Mouse (Mus musculus): Measurements from ENCODE around the gene Ufc1.
"Not testable (repeated sequence)": the region's sequence is repeated elsewhere in the genome, so short reads cannot be mapped to it uniquely, and the experiment has no call there.

Ufc1 gene

DNA sequence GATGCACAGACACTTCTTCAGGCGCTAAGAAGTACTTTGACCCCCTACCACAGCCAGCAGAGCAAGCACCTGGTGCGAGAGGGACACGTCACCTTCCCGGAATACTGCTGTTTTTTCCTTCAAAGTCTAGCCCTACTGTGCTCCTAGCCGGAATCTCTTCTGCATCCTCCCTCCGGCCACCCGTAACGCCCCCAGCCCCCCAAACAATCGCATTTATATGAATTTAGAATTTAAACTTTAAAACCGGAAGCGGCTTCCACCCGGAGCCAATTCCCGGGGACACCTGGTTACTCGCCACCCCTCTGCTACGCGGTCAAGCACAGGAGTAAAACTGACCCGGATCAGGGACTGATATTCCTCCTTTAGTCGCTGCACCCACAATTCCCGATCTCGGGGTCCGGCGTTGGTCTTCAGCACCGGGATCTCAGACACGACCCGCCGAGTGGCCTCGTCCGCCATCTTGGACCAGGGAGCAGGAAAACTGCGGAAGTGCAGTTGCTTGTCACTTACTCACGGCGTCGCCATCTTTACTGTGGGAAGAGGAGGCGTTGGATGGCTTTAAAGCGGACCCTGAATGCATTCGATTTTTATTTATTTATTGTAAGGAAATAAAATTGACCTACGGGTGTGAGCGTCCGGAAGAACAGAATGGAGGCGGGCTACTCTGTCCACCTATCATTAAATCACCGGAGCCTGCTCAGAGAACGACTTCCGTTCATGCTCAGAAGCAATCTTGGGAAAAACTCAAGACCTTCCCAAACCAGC is at the start of gene Ufc1:
TSS of gene Ufc1 (minus strand) at position 727 of the 765 bp plus-strand sequence.
- DNase-seq (ENCODE audit: low read depth, low spot score): peak; percentile 96

DNA sequence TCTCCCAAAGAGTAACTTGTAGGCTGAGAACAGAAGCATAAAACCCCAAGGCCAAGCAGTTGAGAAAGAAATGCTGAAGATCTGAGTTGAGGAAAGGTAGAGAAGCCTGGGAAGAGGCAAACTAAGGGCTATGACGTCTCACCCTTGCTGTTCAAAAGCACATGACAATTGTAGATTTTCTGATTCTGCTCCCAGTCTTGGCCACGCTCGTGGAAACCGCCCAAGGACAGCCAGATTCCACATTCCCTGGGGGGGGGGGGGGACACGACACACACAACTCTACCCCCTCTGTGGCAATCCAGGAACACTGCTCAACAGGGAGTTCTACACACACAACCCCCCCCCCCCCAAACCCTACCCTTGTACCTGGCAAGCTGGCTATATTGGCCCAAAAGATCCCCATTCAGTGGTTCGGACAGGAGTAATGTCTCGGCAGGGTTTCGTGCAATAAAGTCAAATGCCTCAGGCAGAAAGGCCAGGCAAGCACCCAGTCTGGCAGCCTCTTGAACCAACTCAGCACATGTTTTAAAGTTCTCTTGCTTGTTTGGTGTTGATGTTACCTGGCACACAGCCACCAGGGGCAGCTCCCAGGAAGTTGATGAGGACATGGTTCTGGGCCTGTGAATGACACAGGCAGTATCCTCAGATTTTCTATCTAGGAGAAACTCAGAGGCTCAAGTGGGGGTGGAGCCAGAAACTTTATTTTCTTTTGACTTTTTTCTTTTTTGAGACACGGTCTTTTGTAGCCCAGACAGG is 49.3 kb upstream of the Ufc1 start:
- no peak for DNase-seq (ENCODE audit: low read depth, low spot score)

DNA sequence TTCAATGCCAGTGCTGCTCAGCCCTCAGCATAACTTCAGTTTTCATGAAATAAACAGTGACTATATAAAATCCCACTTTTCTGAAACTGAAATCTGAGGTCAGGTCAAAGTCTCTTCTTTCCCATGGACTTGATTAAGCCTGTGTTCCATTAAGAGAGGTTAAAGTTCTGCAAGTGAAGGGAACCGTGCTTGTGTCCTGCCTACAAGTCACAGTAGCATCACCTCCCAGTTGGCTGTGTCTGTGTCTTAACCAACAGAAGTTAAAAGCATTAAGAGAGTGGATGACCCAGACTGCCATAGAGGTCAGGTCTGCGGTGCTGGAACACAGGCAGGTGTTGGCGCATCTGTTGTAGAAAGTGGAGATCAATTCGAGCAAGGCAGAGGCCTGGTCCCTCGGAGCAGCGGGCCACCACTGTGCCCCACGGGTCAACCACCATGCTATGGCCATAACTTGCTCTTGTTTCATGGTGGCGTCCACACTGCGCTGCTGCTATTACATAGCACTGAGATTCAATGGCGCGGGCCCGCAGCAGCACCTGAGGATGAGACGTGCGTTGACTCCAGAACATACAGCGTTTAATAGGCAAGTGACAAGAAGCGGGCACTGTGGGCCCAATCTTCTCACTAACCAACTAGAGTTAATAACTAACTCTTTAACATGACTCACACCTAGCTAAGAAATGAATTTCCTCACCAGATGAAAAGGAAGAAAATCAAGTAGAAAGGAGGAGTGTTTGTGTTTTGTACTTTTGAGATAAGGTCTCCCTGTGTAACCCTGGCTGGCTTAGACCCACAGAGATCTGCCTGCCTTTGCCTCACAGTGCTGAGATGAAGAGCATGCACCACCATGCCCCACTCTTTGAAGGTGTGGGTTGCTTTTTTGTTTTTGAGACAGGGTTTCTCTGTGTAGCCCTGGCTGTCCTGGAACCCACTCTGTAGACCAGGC is 47.7 kb upstream of the Ufc1 start:
- DNase-seq (ENCODE audit: low read depth, low spot score): no peak

DNA sequence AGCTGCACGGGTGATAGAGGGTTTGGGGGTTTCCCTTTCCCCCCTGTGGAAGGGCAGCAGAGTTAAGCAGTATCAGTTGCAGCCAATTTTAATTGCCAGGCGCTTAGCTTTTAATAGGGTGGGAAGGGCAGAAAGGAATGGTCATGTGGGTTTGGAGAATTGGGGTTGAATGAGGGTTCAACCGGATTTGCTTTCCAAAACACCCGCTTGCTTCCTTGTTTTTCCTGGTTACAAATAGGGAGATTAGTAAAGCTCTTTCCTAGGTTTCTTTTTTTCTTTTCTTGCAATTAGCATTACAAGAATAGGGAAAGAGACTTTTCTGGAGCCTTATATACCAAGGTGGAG is 35.4 kb upstream of the Ufc1 start:
- DNase-seq (ENCODE audit: low read depth, low spot score): peak; percentile 43

DNA sequence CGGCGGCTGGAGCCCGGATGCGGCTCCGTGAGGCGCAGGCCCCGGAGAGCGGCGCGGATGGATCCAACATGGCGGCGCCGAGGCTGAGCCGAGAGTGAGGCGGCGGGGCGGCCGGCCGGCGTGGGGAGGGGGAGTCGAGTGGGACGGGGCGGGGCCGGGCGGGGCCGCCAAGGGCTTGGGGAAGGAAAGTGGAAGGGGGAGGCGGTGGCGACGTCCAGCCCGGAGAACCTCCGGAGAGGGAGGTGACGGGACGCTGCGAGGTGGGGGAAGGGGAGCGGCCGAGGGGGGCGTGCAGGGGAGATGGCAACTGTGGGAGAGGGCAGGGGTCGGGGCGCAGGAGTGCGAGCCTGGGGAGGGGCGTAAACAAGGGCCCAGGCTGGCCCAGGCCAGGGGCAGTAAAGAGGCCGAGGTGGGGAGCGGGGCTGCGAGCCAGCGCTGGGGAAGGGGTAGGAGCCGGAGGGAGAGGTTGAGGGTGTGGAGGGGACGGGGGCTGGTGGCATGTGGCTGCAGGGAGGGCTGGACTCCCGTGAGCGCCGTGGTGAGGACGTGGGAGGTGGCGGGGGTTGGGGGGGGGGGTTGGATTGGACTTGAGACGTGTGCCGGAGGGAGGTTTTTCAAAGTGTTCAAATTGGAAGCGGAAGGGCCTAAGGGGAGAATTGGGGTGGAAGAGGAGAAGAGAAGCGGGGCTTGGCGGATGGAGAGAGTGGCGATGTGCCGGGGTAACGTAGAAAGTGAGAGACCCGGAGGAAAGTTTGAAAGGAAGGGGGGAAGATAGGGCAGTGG is 34.8 kb upstream of the Ufc1 start:
- peak; percentile 45 for DNase-seq (ENCODE audit: low read depth, low spot score)

DNA sequence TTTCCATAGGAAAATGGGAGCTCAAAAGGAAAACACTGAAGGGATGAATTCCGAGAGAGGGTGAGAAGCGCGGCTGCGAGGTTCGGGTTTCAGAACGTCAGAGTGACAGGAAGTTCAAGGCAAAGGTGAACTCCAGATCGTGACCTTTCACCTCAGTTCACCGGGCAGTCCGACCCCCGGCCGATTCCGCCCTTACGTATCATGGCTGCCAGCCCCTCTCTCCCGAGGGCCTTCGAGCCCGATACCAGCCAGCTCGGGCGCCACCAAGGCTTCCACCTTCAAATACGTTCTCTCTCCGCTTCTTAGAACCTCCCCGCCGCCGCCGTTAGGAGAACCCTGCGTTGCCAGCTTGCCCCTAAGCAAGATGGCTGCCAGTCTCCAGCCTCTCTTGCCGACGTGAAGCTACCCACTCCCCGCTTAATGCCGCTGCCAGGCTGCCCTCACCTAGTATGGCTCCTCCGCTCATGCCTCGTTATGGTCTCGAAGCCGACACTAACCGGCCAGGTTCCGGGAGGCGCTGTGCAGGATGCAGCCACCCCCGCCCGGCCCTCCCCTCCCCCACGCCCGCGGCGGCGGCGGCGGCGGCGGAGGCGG is 34.1 kb upstream of the Ufc1 start, which contains the start of gene Dedd:
TSS of gene Dedd (plus strand) at position 307 of the 594 bp plus-strand sequence.
- DNase-seq (ENCODE audit: low read depth, low spot score): peak; percentile 99

DNA sequence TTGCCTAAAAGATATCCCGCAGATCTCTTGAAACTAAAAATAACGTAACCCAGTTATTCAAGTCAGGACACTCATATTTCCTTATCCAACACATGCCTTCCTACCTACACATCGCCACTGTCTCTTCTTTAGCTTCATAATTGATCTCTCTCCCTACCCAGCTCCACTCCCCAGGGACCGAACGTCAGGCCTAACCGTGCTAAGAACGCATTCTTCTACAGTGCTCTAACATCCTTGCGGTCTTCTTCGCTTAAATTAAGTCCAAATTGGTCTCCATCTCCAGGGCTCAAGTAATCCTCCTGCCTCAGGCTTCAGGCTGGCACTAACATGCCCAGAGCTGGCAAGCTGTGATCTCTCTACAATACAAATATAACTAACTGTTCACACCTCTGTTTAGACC is 33.4 kb upstream of the Ufc1 start:
- DNase-seq (ENCODE audit: low read depth, low spot score): peak; percentile 28

DNA sequence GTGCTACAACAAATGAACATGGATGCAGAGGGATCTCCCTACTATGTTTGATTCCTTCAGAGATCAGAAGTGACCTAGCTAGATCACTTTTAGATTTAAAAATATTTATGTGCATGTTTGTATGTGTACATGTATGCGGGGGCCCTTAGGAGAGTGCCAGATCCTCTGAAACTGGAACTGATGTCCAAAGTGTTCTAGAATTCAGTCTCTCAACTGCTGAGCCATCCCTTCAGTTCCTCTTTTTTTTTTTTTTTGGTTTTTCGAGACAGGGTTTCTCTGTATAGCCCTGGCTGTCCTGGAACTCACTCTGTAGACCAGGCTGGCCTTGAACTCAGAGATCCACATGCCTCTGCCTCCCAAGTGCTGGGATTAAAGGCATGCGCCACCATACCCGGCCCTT is 31.8 kb upstream of the Ufc1 start:
- DNase-seq (ENCODE audit: low read depth, low spot score): not testable (repeated sequence)

DNA sequence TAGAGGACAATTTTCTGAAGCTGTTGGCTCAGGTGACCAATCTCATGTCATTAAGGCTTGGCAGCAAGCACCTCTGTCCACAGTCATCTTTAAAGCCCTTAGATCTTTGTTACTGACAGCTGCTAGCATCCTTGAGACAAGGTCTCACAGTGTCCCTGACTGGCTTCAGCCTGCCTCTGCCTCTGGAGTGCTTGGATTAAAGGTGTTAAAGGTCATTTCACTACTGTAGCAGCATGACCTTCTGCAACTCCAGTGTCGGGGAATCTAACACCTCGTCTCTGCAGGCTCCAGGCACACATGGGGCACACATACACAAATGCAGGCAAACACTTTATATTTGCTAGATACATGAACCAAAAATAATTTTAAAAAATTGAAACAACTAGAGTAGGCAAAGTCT is 30.7 kb upstream of the Ufc1 start:
- DNase-seq (ENCODE audit: low read depth, low spot score): no peak

DNA sequence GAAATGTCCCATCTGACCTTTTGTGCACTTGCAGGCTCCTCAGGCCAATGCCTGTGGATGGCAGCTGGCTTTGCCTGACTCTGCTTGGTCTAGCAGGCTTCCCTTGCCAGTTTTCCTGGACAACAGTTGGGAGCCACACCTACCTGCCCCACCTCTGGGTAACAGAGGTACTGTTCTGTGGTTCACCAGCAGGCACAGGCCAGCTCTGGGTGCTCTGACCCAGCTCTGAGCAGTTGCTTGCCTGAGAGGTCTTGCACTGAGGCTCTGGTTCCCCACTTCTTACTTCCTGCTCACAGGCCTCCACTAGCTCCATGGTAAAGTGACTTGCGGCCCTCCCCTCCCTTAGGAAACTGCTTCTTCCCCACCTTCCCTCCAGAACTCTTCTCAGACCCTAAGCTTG is 27.2 kb upstream of the Ufc1 start:
- no peak for DNase-seq (ENCODE audit: low read depth, low spot score)

DNA sequence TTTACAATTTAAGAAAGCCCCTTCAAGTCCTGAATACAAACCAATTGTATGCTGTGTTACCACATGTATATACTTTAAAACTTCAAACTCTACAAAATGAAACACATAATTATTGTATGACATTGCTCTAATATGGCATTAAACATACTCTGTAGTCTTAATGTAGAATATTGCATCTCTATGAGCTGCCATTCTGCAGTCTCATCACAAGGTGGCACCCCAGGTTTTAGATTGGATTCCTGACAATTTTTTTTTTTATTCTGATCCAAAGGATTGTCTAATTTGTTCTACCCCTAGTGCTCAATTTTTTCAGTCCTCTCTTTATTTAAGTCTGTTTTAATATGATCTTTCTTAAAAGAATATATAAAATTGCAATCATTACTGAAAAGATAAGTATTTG is 26.6 kb upstream of the Ufc1 start:
- DNase-seq (ENCODE audit: low read depth, low spot score): peak; percentile 35

DNA sequence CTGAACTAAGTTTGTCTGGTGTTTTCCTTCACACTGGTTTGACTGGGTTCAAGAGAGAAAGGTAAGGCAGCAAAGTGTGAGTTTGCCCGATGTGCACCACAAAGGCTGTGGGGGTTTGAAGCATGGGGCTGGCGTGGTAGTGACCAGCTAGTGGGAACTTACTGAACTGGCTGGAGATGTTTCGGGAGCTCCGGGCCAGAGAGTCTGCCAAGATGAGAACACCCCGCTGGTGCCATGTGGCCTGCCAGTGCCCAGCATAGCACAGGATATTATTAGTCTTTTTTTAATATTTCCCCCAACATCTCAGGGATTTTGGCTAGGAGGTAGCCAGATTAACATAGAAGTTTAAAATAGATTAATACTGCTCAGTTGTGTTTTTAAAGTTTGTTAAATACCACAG is 25.3 kb upstream of the Ufc1 start:
- DNase-seq (ENCODE audit: low read depth, low spot score): peak; percentile 74

DNA sequence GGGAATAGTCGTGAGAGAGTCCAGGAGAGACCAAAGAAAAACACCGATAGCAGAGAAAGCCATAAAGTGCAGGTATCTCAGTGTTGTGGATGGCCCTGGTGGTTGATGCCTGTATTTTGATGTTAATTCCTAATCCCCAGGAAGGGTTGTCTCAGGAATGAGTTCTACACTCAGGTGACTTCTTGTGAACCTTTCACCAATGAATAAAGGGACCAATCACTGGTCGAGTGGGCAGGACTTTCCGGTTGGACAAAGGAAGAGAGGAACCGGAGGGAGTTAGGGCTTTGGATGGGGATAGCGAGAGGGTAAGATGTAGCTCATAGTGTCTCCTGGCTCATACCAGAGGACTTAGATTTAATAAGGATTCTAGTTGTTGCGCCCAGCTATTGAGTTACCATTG is 24.9 kb upstream of the Ufc1 start:
- peak; percentile 19 for DNase-seq (ENCODE audit: low read depth, low spot score)

DNA sequence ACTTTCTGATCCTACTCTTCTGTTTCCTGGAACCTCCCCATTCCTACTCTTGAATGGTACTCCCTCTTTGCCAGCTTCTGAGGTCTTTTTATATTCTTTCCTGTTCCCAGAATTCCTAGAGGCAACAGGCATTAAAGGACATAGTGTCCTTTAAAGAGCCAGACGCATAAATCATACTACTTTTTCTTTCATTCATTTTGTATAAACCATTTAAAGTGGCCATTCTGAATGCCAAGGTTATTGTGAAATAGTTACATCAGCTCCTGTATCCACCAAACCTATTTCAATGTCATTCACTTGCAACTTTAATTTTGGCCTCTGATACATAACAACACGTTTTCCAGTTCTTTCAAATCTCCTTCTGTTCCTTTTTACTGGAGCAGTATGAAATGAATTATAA is 14.5 kb upstream of the Ufc1 start:
- DNase-seq (ENCODE audit: low read depth, low spot score): no peak

DNA sequence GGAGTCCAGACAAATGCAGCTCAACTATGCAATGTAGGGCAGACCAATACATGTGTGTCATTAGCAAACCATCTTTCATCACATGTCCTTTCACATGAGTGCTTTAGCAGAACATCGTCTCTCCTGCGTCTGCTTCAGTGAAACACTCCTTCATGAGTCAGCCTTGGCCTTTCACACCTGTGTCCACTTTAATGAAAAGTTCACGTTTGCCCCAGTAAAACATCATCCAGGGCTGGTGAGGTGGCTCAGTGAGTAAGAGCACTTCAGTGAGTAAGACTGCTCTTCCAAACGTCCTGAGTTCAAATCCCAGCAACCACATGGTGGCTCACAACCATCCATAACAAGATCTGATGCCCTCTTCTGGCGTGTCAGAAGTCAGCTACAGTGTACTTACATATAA is 11.3 kb upstream of the Ufc1 start:
- DNase-seq (ENCODE audit: low read depth, low spot score): not testable (repeated sequence)

DNA sequence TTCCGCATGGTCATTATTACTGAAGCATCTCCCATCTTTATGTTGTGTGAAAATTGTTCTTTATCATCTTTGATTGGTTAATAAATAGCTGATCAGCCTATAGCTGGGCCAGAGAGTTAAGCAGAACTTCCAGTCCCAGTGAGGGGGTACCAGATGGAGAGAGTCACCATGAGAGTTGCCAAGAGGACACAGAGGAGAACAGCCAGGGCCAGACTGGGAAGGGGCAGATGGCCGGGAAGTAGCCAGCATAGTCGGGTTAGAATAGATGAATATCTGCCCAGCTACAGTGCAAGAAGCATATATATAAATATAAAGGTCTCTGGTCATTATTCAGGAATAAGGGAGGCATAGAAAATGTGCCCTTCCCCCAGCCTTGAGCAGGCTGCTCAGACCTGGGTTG is 3.4 kb upstream of the Ufc1 start:
- no peak for DNase-seq (ENCODE audit: low read depth, low spot score)

DNA sequence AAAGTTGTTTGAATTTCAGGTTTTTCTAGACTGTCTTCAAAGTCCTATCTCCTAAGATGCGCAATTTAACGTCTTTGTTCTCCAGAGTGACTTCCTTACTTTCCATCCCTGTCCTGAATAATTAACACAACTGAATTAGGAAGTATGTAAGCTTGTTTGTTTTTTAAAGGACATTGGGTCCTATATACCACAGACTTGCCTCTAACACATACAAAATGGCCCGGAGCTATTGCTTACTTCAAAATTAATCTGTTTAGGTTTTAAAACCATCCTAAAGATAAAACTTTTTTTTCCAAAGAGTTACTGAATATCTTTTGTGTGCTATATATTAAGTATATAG is 209 bp upstream of the Ufc1 start:
- DNase-seq (ENCODE audit: low read depth, low spot score): no peak

DNA sequence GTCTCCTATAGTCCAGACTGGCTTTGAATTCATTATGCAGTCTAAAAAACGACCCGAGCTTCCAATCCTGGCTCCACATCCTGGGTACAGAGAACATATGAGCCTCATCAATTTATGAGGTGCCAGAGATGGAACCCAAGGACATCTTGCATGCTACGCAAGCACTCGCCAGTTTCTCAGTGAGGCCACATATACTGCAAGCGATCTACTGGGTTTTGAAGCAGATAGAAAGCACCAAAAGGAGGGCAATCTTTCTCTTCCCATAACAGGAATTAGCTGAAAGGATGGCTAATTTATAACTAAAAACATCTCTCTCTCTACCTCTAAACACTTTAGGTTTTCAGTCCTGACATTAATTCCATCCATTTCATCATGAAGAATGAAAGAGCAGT is 922 bp downstream of the Ufc1 start:
- DNase-seq (ENCODE audit: low read depth, low spot score): peak; percentile 37

DNA sequence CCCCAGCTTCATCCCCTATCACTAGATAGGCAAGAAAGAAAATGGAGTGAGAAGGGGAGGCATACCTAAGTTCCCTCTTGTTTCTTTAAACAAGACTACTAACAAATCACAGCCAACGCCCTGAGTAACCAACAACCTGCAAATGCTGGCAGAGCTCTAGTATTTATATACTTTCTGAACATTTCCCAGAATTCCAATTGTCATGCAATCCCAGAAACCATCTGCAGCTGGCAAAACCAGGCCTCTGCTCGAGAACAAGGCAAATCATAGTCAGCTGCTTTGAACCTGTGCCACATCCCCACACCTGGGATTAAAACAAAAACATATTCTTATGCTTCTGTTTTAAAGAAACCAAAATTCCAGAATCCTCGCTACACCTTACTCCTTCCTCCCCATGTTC is 1.5 kb downstream of the Ufc1 start:
- no peak for DNase-seq (ENCODE audit: low read depth, low spot score)

DNA sequence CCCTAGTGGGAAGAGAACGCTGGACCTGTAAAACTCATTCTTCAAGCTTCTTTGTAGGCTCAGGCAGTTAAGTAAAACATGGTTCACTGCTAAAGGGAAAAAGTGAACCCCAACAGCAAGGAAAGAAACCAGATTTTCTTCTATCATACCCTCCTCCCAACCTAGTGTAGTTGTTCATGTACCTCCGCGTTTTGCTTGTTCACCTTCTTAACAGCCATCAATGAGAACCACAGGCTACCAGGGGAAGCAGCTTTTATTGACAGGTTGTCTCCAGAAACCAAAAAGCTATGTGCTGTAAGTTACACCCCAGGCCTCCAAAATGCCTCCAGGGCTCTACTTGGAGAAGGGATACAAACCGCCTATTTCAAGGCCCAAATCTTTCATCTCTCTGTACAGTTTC is 6.5 kb downstream of the Ufc1 start:
- no peak for DNase-seq (ENCODE audit: low read depth, low spot score)

Measured in brain, adult 2 months (tissue).